Mouse (Mus musculus): Measurements from ENCODE around the gene Hectd3.

Hectd3 gene

GRCm38 (mm10) chr4:117017738-117018137, 22.6 kb downstream of the Hectd3 start:
- no peak for DNase-seq (ENCODE audit: low spot score in 2 of 2)

DNA sequence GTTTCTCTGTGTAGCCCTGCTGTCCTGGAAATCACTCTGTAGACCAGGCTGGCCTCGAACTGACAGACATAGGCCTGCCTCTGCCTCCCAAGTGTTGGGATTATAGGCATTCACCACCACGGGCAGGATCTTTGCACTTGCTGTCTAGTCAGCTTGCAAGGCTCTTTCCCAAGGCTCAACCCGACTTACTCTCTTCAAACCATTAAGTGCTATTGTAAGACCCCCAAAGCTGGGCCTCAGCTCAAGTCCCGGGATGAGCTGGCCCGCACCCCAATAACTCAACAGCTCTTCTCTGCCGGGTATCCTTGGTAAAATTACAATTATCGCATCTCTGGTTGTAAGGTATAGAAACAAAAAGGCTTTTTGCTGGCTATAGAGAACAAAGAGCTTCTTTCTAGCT, 23.2 kb downstream of the Hectd3 start:
- no peak for DNase-seq (ENCODE audit: low spot score in 2 of 2)

- DNase-seq (ENCODE audit: low spot score in 2 of 2): peak; percentile 93 to 94
Measured at GRCm38 (mm10) chr4:117019206-117020134, 24.4 kb downstream of the Hectd3 start, which contains the start of gene Eif2b3. Eif2b3 (plus strand) TSS chr4:117019402.

GRCm38 (mm10) chr4:117023469-117023868, 28.4 kb downstream of the Hectd3 start:
- DNase-seq (ENCODE audit: low spot score in 2 of 2): no peak

DNA sequence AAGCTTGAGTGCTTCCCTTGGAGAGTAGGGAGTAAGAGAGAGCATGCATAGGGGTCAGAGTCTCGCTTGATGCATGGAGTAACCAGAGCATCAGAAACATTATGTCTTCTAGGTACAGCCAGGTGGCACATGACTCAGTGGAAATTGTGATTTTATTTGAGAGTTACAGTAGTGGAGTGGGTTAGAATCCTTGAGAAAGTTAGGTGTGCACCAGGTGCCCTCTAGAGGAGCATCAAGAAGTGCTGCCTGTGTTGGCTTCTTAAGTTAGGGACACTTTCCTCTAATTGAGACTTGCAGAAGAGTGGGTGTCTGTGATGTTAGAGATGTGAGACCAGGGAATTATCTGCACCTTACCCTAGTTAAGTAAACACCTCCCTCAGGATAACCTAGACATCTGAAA, 36.0 kb downstream of the Hectd3 start:
- no peak for DNase-seq (ENCODE audit: low spot score in 2 of 2)

GRCm38 (mm10) chr4:117039925-117040687, 45.0 kb downstream of the Hectd3 start:
- peak; percentile 77 to 79 for DNase-seq (ENCODE audit: low spot score in 2 of 2)

DNA sequence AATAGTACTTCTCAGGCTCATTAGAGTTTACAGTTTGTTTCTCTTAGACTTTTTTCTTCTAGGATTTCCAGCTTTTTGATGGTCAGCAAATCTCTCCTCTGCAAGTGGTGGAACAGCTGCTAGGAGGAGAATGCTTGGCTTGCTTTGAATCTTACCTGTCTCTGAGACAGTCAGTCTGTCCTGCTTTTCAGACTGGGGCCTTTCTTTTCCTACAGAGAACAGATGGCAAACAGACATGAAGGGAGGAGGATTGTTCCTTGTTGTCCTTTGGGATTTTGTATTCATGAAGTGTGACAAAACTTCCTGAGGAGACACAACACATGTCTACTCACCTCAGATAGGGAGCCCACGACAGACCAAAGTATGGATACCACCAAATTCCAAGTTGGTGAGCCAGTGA, 45.7 kb downstream of the Hectd3 start:
- DNase-seq (ENCODE audit: low spot score in 2 of 2): no peak

GRCm38 (mm10) chr4:117041283-117041721, 46.2 kb downstream of the Hectd3 start:
- peak in 1 of 2 experiments; percentile 32 for DNase-seq (ENCODE audit: low spot score in 2 of 2)

DNA sequence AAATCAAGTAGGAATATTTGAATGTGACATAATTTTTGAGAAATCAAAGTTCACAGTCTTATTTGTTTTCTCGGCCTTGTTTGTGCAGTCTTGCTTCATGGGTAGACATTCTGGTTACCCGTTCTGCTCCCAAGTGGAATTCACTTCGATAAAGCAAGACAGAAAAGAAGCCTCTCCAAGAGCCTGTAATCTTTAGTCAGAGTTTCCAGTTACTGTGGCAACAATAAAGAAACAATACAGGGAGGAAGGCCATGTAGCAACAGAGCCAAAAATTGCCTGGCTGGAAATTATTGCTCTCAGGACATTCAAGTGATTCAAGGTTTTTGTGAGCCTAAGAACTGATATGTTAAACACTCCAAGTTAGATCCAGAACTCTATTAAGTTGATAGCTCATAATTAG, 53.7 kb downstream of the Hectd3 start:
- DNase-seq (ENCODE audit: low spot score in 2 of 2): no peak

DNA sequence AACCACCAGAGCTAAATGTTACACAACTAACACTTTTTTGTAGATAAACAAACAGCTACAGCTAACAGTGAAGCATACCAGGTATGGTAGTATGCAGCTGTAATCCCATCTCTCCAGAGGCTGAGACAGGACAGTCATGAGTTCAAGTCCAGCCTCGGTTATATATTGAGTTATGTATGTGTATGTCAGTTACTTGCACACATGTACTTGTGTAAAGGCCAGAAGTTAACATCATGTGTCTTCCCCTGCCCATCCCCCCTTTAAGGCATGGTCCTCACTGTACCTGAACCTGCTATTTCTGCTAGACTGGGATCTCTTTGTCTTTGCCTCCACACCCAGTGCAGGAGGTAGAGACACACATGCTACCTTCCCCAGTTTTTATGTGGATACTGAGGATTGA, 54.4 kb downstream of the Hectd3 start:
- DNase-seq (ENCODE audit: low spot score in 2 of 2): no peak

GRCm38 (mm10) chr4:117052626-117053025, 57.5 kb downstream of the Hectd3 start:
- no peak for DNase-seq (ENCODE audit: low spot score in 2 of 2)

DNA sequence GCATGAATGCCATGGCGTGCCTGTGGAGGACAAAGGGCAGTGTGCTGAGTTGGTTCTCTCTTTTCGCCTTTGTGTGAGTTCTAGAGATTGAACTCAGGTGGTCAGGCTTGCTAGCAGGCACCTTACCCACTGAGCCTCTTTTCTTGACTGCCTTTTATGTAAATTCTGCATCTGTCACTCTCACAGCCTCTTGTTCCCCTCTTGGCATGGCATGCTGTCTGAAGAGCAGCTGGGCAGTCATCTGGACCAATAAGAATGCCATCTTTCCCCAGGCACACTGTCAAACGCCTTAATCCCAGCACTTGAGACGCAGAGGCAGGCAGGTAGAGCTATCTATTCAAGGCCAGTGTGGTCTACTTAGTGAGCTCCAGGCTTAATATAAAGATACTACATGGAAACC, 58.8 kb downstream of the Hectd3 start:
- no peak for DNase-seq (ENCODE audit: low spot score in 2 of 2)
